Mouse (Mus musculus): Measurements from ENCODE around the gene Slc12a5.

The Slc12a5 gene

DNA sequence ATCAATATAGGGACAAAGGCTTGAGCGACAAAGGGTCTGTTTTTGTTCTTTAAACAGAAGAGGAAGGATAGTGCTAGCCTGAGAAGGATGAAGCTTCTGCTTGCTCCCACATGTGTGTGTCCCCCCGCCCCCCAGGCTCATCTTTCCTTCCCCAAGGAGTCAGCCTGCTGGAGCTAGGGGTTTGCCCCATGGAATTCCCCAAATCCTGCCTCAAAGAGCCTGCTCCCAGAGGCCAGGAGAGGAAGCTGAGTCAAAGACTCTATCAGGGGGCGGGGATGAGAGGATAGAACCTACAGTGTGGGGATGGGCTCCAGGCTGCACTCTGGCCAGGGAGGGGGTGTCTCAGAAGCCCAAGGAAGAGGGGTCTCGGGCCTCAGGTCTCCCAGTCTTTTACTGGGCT, 13.1 kb upstream of the Slc12a5 start:
- DNase-seq (ENCODE audit: low spot score in 2 of 2) = no peak

DNA sequence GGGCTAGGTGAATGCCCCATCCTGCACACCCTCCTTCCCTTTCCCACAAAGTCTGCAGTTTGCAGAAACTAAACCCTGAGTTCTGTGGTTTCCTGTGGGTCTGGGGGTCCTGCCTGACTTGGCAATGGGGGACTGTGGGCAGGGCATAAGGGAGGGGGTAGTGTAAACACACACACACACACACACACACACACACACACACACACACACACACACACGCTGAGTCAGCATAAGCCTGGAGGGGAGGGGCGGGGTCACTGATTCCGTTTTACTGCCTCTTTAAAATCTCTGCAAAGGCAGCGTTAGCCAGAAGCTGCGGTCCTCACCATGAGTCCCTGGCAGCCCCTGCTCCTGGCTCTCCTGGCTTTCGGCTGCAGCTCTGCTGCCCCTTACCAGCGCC, 12.7 kb upstream of the Slc12a5 start:
- no peak for DNase-seq (ENCODE audit: low spot score in 2 of 2)

DNA sequence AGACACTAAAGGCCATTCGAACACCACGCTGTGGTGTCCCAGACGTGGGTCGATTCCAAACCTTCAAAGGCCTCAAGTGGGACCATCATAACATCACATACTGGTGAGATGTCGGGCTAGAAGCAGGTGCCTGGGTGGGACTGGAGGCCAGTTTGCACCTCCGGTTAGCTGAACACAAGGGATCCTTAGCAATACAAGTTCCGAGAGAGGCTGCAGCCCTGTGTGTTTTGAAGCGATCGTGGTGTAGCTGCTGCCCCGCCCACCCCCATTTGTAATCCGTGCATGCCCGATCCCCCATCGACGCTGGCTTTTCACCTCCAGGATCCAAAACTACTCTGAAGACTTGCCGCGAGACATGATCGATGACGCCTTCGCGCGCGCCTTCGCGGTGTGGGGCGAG, 11.6 kb upstream of the Slc12a5 start:
- DNase-seq (ENCODE audit: low spot score in 2 of 2) = no peak

DNA sequence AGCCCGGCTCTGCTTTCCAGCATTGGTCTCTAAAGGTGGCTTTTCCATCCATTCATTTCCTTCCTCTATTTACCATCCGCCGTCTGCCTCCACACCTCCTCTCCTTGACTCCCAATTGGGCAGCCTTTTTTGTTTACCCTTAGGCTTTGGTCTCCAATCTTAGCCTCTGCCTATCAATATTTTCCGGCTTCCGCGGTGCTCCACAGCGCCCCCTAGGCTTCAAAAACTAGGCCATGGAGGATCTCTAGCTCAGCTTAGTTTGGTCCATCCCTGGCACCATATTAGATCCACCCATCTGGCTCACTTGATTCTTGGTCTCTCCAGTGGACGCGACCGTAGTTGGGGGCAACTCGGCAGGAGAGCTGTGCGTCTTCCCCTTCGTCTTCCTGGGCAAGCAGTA, 10.1 kb upstream of the Slc12a5 start:
- DNase-seq (ENCODE audit: low spot score in 2 of 2) = no peak

DNA sequence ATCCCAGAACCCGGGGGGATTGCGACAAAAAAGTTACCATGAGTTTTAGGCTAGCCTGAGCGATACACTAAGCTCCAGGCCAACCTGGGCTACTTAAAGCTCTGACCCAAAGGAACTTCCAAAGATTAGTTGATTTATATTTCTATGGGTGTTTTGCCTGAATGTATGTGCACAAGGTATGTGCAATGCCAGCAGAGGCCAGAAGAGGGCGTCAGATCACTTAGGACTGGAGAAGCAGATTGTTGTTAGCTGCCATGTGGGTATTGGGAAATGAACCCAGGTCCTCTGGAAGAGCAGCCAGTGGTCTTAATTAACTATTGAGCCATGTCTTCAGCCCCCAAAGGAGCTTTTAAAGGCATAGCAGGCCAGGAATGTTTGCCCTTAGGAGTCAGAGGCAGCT, 8.9 kb upstream of the Slc12a5 start:
- DNase-seq (ENCODE audit: low spot score in 2 of 2) = no peak

DNA sequence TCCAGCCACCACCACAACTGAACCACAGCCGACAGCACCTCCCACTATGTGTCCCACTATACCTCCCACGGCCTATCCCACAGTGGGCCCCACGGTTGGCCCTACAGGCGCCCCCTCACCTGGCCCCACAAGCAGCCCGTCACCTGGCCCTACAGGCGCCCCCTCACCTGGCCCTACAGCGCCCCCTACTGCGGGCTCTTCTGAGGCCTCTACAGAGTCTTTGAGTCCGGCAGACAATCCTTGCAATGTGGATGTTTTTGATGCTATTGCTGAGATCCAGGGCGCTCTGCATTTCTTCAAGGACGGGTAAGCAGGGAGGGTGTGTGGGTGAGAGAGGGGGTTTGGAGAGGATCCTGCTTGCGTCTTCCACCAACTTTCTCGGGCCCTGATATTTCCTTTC, 8.2 kb upstream of the Slc12a5 start:
- DNase-seq (ENCODE audit: low spot score in 2 of 2) = no peak

DNA sequence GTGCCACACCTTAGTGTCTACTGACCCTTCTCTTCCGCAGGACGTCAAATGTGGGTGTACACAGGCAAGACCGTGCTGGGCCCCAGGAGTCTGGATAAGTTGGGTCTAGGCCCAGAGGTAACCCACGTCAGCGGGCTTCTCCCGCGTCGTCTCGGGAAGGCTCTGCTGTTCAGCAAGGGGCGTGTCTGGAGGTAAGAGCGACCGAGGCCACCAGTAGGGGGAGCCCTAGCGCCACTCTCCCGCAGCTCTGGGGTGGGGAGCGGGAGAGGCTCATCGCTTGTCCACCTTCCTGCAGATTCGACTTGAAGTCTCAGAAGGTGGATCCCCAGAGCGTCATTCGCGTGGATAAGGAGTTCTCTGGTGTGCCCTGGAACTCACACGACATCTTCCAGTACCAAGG, 7.4 kb upstream of the Slc12a5 start:
- DNase-seq (ENCODE audit: low spot score in 2 of 2) = no peak

DNA sequence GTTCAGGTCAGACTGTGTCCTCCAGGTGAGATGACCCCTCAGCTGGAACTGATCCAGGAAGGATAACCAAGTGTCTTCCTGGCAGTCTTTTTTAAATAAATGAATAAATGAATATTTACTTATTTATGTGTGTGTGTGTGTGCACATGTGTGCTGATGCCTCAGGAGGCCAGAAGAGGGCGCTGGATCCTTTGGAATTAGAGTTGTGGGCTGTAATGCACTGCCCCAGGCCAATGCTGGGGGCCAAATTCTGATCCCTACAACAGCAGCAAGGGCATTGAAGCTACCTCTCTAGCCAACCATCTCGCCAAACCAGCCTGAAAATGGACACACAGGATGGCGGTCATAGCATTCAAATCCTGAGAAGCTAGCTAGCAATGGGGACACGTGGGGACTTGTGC, 4.9 kb upstream of the Slc12a5 start:
- DNase-seq (ENCODE audit: low spot score in 2 of 2) = no peak

DNA sequence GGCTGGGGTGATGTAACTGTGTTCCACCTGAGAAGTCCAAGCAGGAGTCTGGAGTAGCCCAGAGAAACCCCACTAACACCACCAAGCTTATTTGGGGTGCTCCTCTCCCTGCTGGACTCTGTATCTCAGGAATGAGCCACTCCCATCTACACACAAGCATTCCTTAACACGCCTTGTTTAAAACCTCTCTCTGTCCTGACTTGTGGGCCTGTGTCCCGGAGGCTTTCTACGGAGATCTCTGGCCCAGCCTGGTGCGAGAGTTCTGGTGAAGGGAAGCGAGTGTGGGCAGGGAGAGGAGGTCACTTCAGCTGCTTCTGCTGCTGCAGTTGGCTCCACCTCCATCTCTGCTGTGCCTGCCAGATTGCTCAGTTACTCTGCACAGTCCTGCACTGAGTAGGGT, 4.4 kb upstream of the Slc12a5 start:
- no peak for DNase-seq (ENCODE audit: low spot score in 2 of 2)

DNA sequence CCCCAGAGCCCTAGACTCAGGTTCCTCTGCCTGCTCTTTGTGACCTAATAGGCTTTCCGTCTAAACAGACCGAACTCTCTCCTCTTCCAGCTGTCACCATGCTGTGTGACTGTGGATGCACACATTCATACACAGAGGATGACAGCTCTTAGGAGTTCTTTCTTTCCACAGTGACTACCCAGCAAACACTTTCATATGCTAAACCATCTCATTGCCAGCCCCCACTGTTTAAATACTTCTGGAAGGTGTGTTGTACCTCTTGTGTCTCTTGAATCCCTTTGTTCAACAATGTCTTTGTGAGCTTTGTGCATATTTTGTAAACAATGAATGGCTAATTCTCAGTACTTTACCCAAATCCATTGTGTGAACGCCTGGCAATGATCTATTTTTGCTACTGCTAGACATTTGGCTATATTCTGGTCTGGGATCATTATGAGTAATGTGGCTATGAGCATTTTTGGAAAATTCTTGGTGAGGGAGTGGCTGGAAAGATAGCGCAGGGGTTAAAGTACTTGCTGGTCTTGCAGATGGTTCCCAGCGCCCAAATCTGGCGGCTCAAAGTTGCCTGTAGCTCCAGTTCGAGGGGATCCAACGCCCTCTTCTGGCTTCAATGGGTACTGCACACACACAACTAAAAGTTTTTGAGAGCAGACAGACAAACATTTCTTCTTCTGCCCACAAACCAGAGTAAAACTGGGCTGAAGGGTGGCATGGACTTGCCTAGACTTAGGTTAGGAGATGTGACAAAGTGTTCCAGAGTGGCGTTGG, 2.9 kb upstream of the Slc12a5 start:
- no peak for DNase-seq (ENCODE audit: low spot score in 2 of 2)

DNA sequence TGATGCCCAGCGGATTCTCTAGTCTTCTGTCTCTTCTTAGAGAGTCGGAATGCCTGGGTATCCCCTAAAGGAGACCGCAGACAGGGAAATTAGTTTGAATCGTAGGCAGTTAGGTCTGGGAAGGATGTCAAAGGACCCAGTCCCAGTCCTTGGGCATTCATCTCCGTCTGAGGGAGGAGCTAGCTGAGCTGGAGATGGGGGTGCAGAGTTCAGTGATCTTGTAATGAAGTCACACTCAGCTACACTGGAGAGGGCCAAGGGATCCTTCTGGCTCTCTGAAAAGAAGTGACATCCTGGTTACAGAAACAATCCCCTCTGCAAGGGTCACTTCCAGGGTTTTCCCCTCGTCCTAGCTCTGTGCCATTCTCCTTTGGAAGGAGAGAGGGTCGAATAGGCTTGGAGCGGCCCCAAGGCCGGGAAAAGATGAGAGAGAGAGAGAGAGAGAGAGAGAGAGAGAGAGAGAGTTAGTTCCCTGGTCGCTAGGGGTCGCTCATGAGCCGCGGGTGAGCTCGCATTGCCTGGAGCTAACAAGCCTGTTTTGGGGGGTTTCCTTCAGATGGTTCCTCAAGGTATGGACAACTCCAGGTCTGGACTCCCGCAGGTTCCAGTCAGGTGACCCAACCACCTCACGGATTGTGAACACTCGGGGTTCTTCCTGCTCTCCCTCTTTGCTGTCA, 1.0 kb downstream of the Slc12a5 start:
- peak in 1 of 2 experiments; percentile 70 for DNase-seq (ENCODE audit: low spot score in 2 of 2)

DNA sequence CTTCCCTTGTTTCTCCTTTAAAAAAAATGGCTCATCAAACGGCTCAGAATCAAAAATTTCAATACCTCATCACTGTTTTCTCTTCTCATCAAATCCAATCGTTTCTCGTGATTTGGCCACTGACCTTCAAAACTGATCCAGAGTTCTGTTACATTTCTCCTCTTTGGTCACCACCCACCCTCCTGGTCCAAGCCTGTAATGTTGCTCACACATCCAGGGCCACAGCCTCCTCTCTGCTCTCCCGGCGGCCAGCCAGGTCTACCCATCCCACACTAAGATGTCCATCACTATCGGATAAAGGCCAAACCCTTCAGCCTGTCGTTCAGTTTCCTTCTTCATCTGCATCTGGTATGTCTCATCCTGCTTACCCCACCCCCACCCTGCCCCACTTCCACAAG, 1.6 kb downstream of the Slc12a5 start:
- DNase-seq (ENCODE audit: low spot score in 2 of 2) = no peak

DNA sequence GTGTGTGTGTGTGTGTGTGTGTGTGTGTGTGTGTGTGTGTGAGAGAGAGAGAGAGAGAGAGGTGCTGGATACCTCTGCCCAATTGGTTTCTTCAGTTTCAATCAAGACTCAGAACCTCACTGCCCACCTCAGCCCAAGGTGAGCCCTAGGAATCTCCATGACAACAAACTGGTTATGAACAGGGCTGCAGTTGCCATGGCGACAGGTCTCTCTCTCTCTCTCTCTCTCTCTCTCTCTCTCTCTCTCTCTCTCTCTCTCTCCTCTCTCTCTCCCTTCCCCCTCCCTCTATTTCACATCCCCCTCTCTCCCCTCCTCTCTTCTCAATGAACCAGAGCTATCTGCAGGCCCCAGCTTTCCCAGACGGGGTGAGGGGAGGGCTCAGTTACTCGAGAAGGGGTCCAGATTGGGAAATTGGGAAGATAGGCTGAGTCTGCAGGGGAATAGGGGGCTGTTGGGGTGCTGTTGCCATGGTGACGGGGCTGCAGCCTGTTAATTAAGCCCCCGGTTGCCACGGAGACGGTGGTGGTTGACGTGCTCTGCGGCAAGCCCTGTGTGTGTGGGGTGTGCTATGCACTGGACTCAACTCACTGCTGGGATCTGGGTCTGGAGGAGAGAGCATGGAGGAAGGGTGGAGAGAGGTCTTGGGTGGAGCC, 3.8 kb downstream of the Slc12a5 start:
- no peak for DNase-seq (ENCODE audit: low spot score in 2 of 2)

DNA sequence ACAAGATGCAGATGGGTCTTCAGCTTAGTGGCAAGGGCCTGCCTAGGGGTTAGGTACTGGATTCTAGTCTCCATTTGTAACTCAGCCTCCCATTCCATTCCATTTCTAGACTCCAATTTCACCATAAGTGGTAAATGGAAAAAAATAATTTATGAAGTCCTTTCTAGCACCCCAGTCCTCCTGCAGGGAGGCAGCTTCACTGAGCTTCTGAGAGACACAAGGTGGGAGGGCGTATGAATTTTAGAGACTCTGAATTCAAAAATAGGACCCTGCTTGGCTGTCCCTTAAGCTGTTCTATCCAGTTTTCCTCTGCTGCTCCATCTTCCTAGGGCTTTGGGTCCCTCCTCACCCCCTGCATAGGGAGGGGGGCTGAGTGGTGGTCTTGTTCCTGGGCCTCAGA, 4.4 kb downstream of the Slc12a5 start:
- DNase-seq (ENCODE audit: low spot score in 2 of 2) = no peak

DNA sequence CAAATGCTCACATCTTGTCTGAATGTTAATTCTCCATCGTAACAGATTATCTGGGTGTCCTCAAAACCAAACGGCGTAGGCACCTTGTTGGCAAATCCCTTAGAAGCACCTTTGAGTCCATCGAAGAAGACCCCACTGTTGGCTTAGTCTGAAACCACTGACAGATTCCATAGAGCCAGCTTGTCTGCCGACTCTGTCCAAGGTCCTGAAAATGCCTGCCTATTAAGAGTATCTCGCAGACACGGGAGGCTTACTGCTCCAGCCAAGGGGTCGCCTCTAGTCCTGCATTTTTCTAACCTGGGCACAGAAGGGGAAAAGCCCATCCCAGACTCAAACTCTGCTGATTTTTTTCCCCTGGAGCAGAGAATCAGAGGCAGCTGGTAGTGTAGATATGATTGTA, 5.8 kb downstream of the Slc12a5 start:
- DNase-seq (ENCODE audit: low spot score in 2 of 2) = no peak

DNA sequence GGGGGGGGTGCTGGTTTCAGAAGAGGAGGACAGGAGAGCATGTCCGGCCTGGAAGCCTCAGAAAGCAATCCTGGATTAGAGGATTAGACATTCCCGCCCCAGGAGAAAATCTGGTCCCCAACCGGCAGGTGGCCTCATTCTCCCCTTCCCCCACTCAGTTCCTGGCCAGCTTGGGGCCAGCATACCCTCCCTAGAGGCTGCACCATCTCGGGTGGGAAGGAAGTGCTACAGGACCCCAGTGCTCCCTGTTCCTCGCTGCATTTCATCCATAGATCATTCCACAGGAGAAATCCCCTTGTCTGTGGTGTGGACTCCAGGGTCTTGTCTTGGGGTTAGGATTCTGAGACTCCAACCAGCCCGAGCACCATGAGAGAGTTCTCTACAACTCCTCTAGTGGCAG, 6.6 kb downstream of the Slc12a5 start:
- DNase-seq (ENCODE audit: low spot score in 2 of 2) = no peak

DNA sequence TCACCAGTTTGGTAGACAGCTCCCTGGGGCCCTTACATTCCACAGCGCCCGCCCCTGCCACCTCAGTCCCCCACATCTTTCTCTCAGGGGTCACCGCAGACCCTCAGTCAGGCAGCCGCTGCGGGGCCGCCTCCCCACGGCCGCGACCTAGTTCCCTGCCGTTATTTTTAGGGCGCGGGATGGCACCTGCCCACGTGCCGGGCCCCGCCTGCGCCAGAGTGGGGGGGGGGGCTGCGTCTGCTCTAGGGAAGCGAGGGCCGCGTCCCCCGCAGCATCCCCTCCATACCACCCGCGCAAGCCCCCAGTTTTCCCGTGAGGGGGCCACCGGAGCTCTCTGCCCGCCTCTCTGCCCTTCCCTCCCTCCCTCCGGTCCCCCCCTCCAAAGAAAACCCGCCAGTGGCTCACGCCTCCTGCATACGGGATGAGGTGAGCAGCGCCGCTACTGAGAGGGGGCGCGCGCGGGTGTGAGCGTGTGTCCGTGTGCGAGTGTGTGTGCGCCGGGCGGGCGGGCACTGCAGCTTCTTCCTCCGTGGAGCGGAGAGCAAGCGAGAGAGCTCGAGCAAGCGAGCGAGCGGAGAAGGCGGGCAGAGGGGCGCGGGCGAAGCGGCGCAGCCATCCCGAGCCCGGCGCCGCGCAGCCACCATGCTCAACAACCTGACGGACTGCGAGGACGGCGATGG, 7.3 kb downstream of the Slc12a5 start:
- DNase-seq (ENCODE audit: low spot score in 2 of 2) = peak; percentile 82 to 83

DNA sequence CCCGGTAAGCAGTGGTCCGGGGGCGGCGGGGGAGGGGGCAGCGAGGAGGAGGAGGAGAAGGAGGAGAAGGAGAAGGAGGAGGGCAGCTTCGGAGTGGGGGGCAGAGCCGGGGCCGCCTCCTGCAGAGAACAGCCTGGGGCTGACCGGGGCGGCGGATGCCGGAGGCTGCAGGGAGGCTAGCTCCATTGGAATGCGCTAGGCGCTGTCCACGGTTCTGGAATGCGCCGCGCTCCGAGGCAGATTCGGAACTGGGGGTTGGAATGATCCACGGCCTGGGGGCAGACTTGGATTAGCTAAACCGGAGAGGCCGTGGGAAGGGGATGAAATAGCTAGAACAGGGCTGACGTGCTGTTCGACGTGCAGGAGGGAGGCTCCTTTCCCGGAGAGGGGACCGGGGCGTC, 7.8 kb downstream of the Slc12a5 start:
- DNase-seq (ENCODE audit: low spot score in 2 of 2) = no peak

DNA sequence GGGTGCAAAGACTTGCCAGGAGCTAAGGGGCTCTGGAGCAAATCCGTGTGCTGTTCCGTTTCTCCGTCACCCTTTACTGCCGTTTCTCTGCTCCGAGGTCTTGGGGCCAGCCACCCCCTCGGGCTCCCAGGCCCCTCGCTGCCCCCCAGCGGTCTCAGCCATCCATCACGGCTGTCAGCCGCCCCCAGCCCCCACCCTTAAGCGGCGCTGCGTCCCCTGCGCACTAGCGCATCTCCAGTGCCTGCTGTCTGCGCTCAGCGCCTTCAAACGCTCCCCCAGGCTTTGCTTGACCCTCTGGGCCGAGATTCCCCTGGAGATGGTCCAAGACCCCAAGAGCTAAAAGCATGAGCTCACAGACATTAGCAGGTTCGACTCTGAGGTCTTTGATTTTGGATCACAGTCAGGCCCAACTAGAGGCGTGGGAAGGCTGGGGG, 8.8 kb downstream of the Slc12a5 start:
- DNase-seq (ENCODE audit: low spot score in 2 of 2) = no peak

DNA sequence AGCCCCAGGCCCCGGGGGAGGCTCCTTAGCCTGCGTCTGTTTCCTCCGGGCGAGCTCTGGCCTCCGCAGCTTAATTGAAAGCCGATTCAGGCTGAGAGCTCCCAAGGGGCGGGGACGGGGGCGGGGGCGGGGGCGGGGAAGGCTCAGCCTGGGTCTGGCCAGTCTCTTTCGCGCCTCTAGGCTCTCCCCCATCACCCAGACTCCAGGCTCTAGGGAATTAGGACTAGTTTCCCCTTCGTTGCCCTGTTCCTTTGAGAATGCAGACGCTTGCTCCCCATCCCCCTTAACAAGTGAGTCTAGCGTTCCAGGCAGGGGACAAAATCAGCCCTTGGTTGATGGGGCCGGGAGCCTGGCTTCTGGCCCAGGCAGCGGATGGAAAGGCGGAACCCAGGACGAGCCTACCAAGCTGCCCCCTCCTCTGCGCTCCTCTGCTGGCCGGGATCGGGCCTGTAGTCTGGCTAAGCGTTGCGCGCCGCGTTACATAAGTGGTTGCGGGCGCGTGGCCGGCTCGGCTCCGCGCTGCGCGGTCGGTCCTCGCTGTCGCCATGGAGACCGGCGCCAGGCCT, 10.1 kb downstream of the Slc12a5 start:
- peak in 1 of 2 experiments; percentile 62 for DNase-seq (ENCODE audit: low spot score in 2 of 2)

DNA sequence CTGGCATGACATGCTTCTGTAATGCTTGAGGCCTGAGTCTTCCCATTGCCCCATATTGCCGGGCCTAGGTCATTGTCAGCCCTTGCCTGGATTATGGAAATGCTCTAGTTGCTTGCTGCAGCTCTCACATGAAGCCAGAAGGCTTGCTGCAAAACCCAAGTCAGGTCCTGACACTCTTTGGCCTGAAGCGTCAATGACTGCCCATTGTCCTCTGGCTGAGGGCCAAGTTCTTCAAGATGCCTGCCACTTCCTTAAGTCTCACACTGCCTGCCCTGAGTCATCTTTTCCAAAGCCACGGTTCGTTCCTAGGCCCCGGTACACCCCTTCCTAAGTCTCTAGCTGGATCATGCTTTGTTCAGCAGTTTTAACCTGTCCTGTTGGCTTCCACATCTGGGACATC, 12.0 kb downstream of the Slc12a5 start:
- no peak for DNase-seq (ENCODE audit: low spot score in 2 of 2)

DNA sequence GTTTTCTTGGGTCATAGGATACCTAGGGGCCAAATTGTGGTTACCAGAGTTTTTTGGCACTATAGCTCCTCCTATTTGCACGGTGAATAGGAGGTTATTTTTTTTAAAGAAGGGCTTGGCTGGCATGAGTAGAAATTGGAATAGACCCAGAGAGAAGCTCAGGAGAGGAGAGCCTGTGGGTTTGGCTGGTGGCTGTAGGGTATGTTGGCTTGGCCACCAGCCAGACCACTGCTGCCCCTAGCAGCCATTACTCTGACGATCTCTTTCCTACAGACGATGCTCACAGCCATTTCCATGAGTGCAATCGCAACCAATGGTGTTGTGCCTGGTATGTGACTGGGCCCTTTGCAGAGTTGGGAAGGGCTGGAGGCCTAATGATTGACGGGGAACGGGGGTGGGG, 15.0 kb downstream of the Slc12a5 start:
- no peak for DNase-seq (ENCODE audit: low spot score in 2 of 2)
